In the genomic region with DNA sequence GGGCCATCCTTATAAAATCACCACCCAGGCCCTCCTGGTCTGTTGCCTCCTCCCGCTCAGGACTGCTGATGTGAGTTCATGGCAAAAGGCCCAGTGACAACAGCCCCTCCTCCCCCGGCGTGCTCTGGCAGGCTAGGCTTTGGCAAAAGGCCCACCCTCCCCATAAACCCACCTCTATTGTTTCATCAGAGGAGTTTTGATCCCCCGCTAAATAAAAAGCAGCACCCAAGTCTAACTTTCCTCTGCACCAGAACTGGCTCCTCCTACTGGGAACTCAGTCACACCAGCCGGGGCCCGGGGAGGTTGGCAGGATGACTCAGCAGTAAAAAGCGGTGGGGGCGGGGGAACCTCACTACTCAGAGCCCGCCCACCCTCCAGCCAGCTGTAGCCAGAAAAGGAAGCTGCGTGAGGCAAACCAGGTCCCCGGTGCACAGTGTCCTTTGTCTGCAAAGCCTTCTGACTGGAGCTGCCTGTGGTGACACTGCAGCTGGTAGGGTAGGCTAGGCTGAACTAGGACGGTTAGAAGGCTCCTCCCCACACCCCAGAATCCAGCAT, we compare ENCODE assay signal across 1 mouse cellular context.
TF ChIP-seq lines count a peak whose summit lies in the region.

No protein-coding gene starts in this region.

TF ChIP-seq in CH12.LX, 34 proteins besides CTCF, POLR2A, EP300 and RAD21 (continued from another document):
- TF ChIP-seq IRF4 (IDR thresholded peaks at IDR 0.05; ENCODE audit: low read depth, low read length) (peak; percentile 78), ETS1 (conservative IDR thresholded peaks at IDR 0.05; ENCODE audit: low read depth, low read length) (peak; percentile 86), HCFC1 (IDR thresholded peaks at IDR 0.05; ENCODE audit: low read depth, low read length) (peak; percentile 50), TBP (conservative IDR thresholded peaks at IDR 0.05; ENCODE audit: low read depth, low read length) (0 out of 2 replicates have a peak, but pooled peaks have one; percentile 13), E2F4 (IDR thresholded peaks at IDR 0.05; ENCODE audit: insufficient replicate concordance, low read depth, low read length) (no peak), USF2 (conservative IDR thresholded peaks at IDR 0.05; ENCODE audit: low read depth, low read length) (no peak), MAZ (IDR thresholded peaks at IDR 0.05; ENCODE audit: low read depth, low read length) (peak; percentile 83), RCOR1 (conservative IDR thresholded peaks at IDR 0.05; ENCODE audit: low read depth, low read length) (no peak), JUND (conservative IDR thresholded peaks at IDR 0.05; ENCODE audit: low read depth, low read length) (no peak), MYC (IDR thresholded peaks at IDR 0.05; ENCODE audit: low read depth, low read length) (0 out of 2 replicates have a peak, but pooled peaks have one; percentile 12), ZKSCAN1 (IDR thresholded peaks at IDR 0.05; ENCODE audit: borderline replicate concordance, low read depth, low read length) (no peak), POLR2AphosphoS2 (IDR thresholded peaks at IDR 0.05; ENCODE audit: low read depth, low read length) (no peak), MAX (IDR thresholded peaks at IDR 0.05; ENCODE audit: low read length) (peak; percentile 46; the same call in 1 of the 2 replicates), CHD1 (IDR thresholded peaks at IDR 0.05; ENCODE audit: low read depth, low read length) (no peak), UBTF (IDR thresholded peaks at IDR 0.05; ENCODE audit: low read depth, low read length) (no peak), ZC3H11A (IDR thresholded peaks at IDR 0.05; ENCODE audit: low read depth, low read length) (no peak), ZNF384 (IDR thresholded peaks at IDR 0.05; ENCODE audit: low read depth, low read length) (no peak), JUN (IDR thresholded peaks at IDR 0.05; ENCODE audit: insufficient read depth, low read depth, low read length) (no peak), MXI1 (IDR thresholded peaks at IDR 0.05; ENCODE audit: low read depth, low read length) (peak; percentile 69; the same call in 1 of the 2 replicates), NELFE (IDR thresholded peaks at IDR 0.05; ENCODE audit: low read depth, low read length) (0 out of 2 replicates have a peak, but pooled peaks have one; percentile 45), ELF1 (IDR thresholded peaks at IDR 0.05; ENCODE audit: low read depth, low read length) (peak; percentile 70), NRF1 (IDR thresholded peaks at IDR 0.05; ENCODE audit: low read depth, low read length) (0 out of 2 replicates have a peak, but pooled peaks have one; percentile 44), PAX5 (IDR thresholded peaks at IDR 0.05; ENCODE audit: low read length) (no peak), TCF12 (IDR thresholded peaks at IDR 0.05; ENCODE audit: low read depth, low read length) (peak; percentile 83), USF1 (IDR thresholded peaks at IDR 0.05; ENCODE audit: low read depth, low read length) (no peak), SIN3A (IDR thresholded peaks at IDR 0.05; ENCODE audit: low read length) (peak; percentile 87), GABPA (IDR thresholded peaks at IDR 0.05; ENCODE audit: insufficient replicate concordance, low read depth, low read length) (peak; percentile 81), SMC3 (IDR thresholded peaks at IDR 0.05; ENCODE audit: low read depth, low read length) (peak; percentile 27), CHD2 (IDR thresholded peaks at IDR 0.05; ENCODE audit: low read length) (peak; percentile 85)
TF ChIP-seq in CH12.LX: peak in this region for 20.
